Mouse (Mus musculus) Muller cell, postnatal 12 days (primary cell): ENCODE data around the gene Gli2.

Experiments
- DNase-seq: peaks from one replicate; pipeline ENCODE4 v3.0.0-alpha.2; 2015; ENCODE audit errors: inconsistent ontology term

Gene Gli2

GRCm38 (mm10) chr1:118901868-118902586 lies 151.4 kb downstream of the Gli2 start:
- no peak for DNase-seq

GRCm38 (mm10) chr1:118898351-118898750 lies 155.1 kb downstream of the Gli2 start:
- no peak for DNase-seq

GRCm38 (mm10) chr1:118895026-118895762 lies 158.2 kb downstream of the Gli2 start:
- no peak for DNase-seq

- DNase-seq = peak; percentile 48
These were observed 162.0 kb downstream of the Gli2 start for GRCm38 (mm10) chr1:118891395-118891794.

GRCm38 (mm10) chr1:118890125-118890875 lies 163.1 kb downstream of the Gli2 start:
- no peak for DNase-seq

GRCm38 (mm10) chr1:118880781-118881247 lies 172.6 kb downstream of the Gli2 start:
- DNase-seq = no peak

GRCm38 (mm10) chr1:118878291-118878690 lies 175.1 kb downstream of the Gli2 start:
- DNase-seq = no peak

GRCm38 (mm10) chr1:118875227-118875626 lies 178.2 kb downstream of the Gli2 start:
- no peak for DNase-seq

GRCm38 (mm10) chr1:118873559-118873958 lies 179.9 kb downstream of the Gli2 start:
- no peak for DNase-seq

GRCm38 (mm10) chr1:118864735-118865134 lies 188.7 kb downstream of the Gli2 start:
- DNase-seq = no peak

GRCm38 (mm10) chr1:118864031-118864430 lies 189.4 kb downstream of the Gli2 start:
- no peak for DNase-seq

GRCm38 (mm10) chr1:118858101-118858500 lies 195.3 kb downstream of the Gli2 start:
- no peak for DNase-seq

- DNase-seq = no peak
These were observed 222.8 kb downstream of the Gli2 start for GRCm38 (mm10) chr1:118830658-118831057.

- no peak for DNase-seq
These were observed 226.8 kb downstream of the Gli2 start for GRCm38 (mm10) chr1:118826614-118827013.

GRCm38 (mm10) chr1:118825467-118826219 lies 227.8 kb downstream of the Gli2 start:
- peak; percentile 6 for DNase-seq

GRCm38 (mm10) chr1:118825035-118825434 lies 228.4 kb downstream of the Gli2 start:
- no peak for DNase-seq

- no peak for DNase-seq
These were observed 231.2 kb downstream of the Gli2 start for GRCm38 (mm10) chr1:118822258-118822657.

GRCm38 (mm10) chr1:118815015-118815414 lies 238.4 kb downstream of the Gli2 start:
- no peak for DNase-seq

- no peak for DNase-seq
These were observed 243.1 kb downstream of the Gli2 start for GRCm38 (mm10) chr1:118810336-118810735.

- no peak for DNase-seq
These were observed 246.7 kb downstream of the Gli2 start for GRCm38 (mm10) chr1:118806727-118807126.

GRCm38 (mm10) chr1:118802166-118802565 lies 251.3 kb downstream of the Gli2 start:
- no peak for DNase-seq
